Mouse (Mus musculus) telencephalon, adult 2 months (tissue): ENCODE data around the gene Lrrc59.
"Not testable (repeated sequence)": the region's sequence is repeated elsewhere in the genome, so short reads cannot be mapped to it uniquely, and the experiment has no call there.

Source experiments
- DNase-seq: peaks from one replicate; pipeline ENCODE4 v3.0.0-alpha.2; 2011; ENCODE audit warnings: low read depth, low spot score

Gene Lrrc59

GRCm38 (mm10) chr11:94630199-94631011, 838 bp downstream of the Lrrc59 start:
- no peak for DNase-seq

- DNase-seq: no peak
These were observed 2.4 kb downstream of the Lrrc59 start for GRCm38 (mm10) chr11:94631969-94632368.

- no peak for DNase-seq
These were observed 3.4 kb downstream of the Lrrc59 start for GRCm38 (mm10) chr11:94632988-94633387.

GRCm38 (mm10) chr11:94634431-94634830, 4.9 kb downstream of the Lrrc59 start:
- DNase-seq: no peak

- peak; percentile 34 for DNase-seq
These were observed 15.1 kb downstream of the Lrrc59 start for GRCm38 (mm10) chr11:94644461-94645219.

GRCm38 (mm10) chr11:94646457-94646856, 16.9 kb downstream of the Lrrc59 start:
- DNase-seq: no peak

- DNase-seq: not testable (repeated sequence)
These were observed 21.7 kb downstream of the Lrrc59 start for GRCm38 (mm10) chr11:94651241-94651640.

- DNase-seq: no peak
These were observed 23.4 kb downstream of the Lrrc59 start for GRCm38 (mm10) chr11:94652973-94653372.

- peak; percentile 68 for DNase-seq
These were observed 24.3 kb downstream of the Lrrc59 start, which contains the start of the genes Mrpl27 and Eme1 for GRCm38 (mm10) chr11:94653663-94654436. Mrpl27 (plus strand) TSS chr11:94653767. Eme1 (minus strand) TSS chr11:94653964.

- DNase-seq: no peak
These were observed 31.8 kb downstream of the Lrrc59 start for GRCm38 (mm10) chr11:94661344-94661743.

- no peak for DNase-seq
These were observed 35.7 kb downstream of the Lrrc59 start for GRCm38 (mm10) chr11:94665281-94665680.

- peak; percentile 35 for DNase-seq
These were observed 45.4 kb downstream of the Lrrc59 start for GRCm38 (mm10) chr11:94674984-94675383.

- no peak for DNase-seq
These were observed 45.9 kb downstream of the Lrrc59 start for GRCm38 (mm10) chr11:94675446-94675845.

GRCm38 (mm10) chr11:94676308-94676707, 46.7 kb downstream of the Lrrc59 start:
- no peak for DNase-seq

- peak; percentile 67 for DNase-seq
These were observed 47.4 kb downstream of the Lrrc59 start, which contains the start of gene Xylt2 for GRCm38 (mm10) chr11:94676754-94677606. Xylt2 (minus strand) TSS chr11:94677515.

- no peak for DNase-seq
These were observed 48.1 kb downstream of the Lrrc59 start for GRCm38 (mm10) chr11:94677607-94678145.

- DNase-seq: no peak
These were observed 51.1 kb downstream of the Lrrc59 start for GRCm38 (mm10) chr11:94680639-94681038.

GRCm38 (mm10) chr11:94681640-94682039, 52.1 kb downstream of the Lrrc59 start:
- DNase-seq: no peak

- no peak for DNase-seq
These were observed 52.9 kb downstream of the Lrrc59 start for GRCm38 (mm10) chr11:94682427-94682826.

GRCm38 (mm10) chr11:94687178-94687577, 57.6 kb downstream of the Lrrc59 start:
- no peak for DNase-seq
